Mouse (Mus musculus): ENCODE results near the gene 2010300C02Rik. TPM values are rescaled to one million over a fixed set of nuclear protein-coding genes. Genes with fewer than 3 reads are reported as not detected.

The 2010300C02Rik gene
- polyA plus RNA-seq, 1 experiment from 2014 or later = 3.9 TPM

DNA sequence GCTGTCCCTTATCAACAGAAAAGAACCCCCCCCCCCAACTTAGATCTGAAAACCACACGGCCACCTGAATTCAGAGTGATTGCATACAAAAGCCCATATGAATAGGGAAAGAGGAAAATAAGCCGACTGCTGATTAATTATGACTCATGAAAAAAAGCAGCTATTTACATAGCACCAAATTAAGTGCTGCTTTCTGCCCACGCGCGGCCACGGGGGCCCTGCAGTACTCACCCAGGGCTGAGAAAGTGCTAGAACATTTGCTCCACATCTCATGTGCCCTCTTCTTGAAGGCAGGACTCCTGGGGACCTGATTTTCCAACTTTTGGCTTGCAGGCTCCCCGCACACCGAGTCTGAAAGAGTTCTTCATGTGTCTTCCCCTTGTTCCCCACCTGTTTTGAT lies 10.1 kb downstream of the 2010300C02Rik start:
- Histone ChIP-seq H3K36me3 (no peaks in the 10 kb centered on the region), H3K4me2 (no peak overlapping the region), H3K27ac (no peak overlapping the region), H3K4me3 (no peak overlapping the region), H3K9ac (no peak overlapping the region), H3K4me1 (no peaks in the 10 kb centered on the region), H3K9me3 (no peaks in the 10 kb centered on the region), H3K27me3 (no peaks in the 10 kb centered on the region)
- WGBS = 76% methylated on average over 8 of the region's 8 CpGs
- no peak for ATAC-seq (ENCODE audit: insufficient number of reproducible peaks, low FRiP score, low TSS enrichment, low read depth)

GRCm38 (mm10) chr1:37708270-37708955 lies 11.5 kb downstream of the 2010300C02Rik start:
- Histone ChIP-seq H3K27me3 (no peaks in the 10 kb centered on the region), H3K4me3 (no peak overlapping the region), H3K27ac (no peak overlapping the region), H3K9ac (no peak overlapping the region), H3K9me3 (no peaks in the 10 kb centered on the region), H3K4me2 (no peak overlapping the region), H3K4me1 (no peaks in the 10 kb centered on the region), H3K36me3 (no peaks in the 10 kb centered on the region)
- ATAC-seq (ENCODE audit: insufficient number of reproducible peaks, low FRiP score, low TSS enrichment, low read depth) = no peak
- WGBS = 94% methylated on average over 6 of the region's 6 CpGs

- Histone ChIP-seq H3K9me3 (no peaks in the 10 kb centered on the region), H3K4me2 (no peak overlapping the region), H3K27me3 (no peaks in the 10 kb centered on the region), H3K9ac (no peak overlapping the region), H3K27ac (no peak overlapping the region), H3K36me3 (no peaks in the 10 kb centered on the region), H3K4me3 (no peak overlapping the region), H3K4me1 (no peaks in the 10 kb centered on the region)
- 51% methylated on average over 4 of the region's 4 CpGs for WGBS
- no peak for ATAC-seq (ENCODE audit: insufficient number of reproducible peaks, low FRiP score, low TSS enrichment, low read depth)
These were observed 17.6 kb downstream of the 2010300C02Rik start for GRCm38 (mm10) chr1:37702326-37702725.

- no peak overlapping the region for H3K4me3 ChIP-seq
- peaks cover 5% of the 10 kb centered on the region for H3K4me1 ChIP-seq
- H3K9me3 ChIP-seq = no peaks in the 10 kb centered on the region
- 64% methylated on average over 5 of the region's 5 CpGs for WGBS
- H3K9ac ChIP-seq = no peak overlapping the region
- no peak for ATAC-seq (ENCODE audit: insufficient number of reproducible peaks, low FRiP score, low TSS enrichment, low read depth)
- no peaks in the 10 kb centered on the region for H3K36me3 ChIP-seq
- no peak overlapping the region for H3K27ac ChIP-seq
- no peaks in the 10 kb centered on the region for H3K27me3 ChIP-seq
- H3K4me2 ChIP-seq = no peak overlapping the region
These were observed 20.9 kb downstream of the 2010300C02Rik start for GRCm38 (mm10) chr1:37698852-37699439.

DNA sequence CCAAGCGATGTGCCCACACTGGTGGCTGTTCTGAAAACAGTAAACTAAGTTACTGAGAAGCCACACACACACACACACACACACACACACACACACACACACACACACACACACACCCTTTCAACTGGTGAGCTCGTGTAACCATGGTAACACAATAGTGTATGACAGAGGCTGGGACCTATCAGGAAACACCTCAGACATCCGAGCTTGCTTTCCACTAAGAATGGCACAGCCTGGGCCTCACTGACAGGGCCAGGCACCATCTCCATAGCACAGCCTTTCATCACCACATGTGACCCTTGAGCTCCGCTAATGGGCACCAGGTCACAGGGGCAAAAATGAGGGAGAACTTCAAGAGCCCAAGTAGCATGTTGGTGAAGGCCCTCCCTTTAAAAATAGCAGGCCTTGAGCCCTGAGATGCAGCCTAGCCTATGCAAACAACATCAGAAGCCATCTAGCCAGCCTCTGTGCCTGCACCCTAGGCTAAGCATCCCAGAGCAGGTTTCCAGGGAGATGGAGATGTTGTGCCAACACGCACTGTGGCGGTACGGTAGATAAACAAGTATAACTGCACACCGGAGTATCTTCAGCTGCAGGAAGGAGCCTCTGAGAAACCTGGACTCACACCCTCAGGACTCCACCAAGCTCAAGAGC lies 21.6 kb downstream of the 2010300C02Rik start:
- H3K9ac ChIP-seq = no peak overlapping the region
- no peak for ATAC-seq (ENCODE audit: insufficient number of reproducible peaks, low FRiP score, low TSS enrichment, low read depth)
- H3K27me3 ChIP-seq = no peaks in the 10 kb centered on the region
- H3K27ac ChIP-seq = no peak overlapping the region
- H3K9me3 ChIP-seq = no peaks in the 10 kb centered on the region
- no peaks in the 10 kb centered on the region for H3K36me3 ChIP-seq
- no peak overlapping the region for H3K4me3 ChIP-seq
- H3K4me2 ChIP-seq = no peak overlapping the region
- 58% methylated on average over 8 of the region's 8 CpGs for WGBS
- H3K4me1 ChIP-seq = peaks cover 5% of the 10 kb centered on the region

DNA sequence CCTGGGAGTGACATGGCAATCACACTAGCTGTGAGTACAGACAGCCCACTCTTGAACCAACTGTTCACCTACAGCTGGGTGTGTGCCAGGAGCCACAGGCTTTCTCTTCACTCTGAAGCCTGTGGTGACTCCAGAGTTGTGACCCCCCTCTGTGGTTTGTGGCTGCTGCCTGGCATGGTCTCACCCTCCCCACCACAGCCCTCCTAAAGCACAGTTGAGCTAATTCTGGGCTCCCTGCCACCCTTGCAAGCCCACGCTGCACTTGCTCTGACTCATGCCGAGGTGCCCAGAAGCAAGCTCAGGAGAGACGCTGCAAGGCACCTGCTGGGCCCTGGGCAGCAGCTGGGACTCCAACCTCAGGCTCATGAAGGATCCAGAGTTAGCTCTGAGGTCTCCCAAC lies 23.0 kb downstream of the 2010300C02Rik start:
- Histone ChIP-seq H3K27ac (no peak overlapping the region), H3K9me3 (no peaks in the 10 kb centered on the region), H3K4me3 (no peak overlapping the region), H3K9ac (no peak overlapping the region), H3K36me3 (no peaks in the 10 kb centered on the region), H3K27me3 (no peaks in the 10 kb centered on the region), H3K4me1 (peaks cover 5% of the 10 kb centered on the region), H3K4me2 (no peak overlapping the region)
- 66% methylated on average over 3 of the region's 3 CpGs for WGBS
- ATAC-seq (ENCODE audit: insufficient number of reproducible peaks, low FRiP score, low TSS enrichment, low read depth) = 0 out of 2 replicates have a peak, but pooled peaks have one; percentile 42

- no peak overlapping the region for H3K4me2 ChIP-seq
- H3K27me3 ChIP-seq = no peaks in the 10 kb centered on the region
- ATAC-seq (ENCODE audit: insufficient number of reproducible peaks, low FRiP score, low TSS enrichment, low read depth) = no peak
- H3K9ac ChIP-seq = no peak overlapping the region
- H3K9me3 ChIP-seq = no peaks in the 10 kb centered on the region
- no peak overlapping the region for H3K4me3 ChIP-seq
- WGBS = 82% methylated on average over 9 of the region's 9 CpGs
- peaks cover 5% of the 10 kb centered on the region for H3K4me1 ChIP-seq
- H3K36me3 ChIP-seq = no peaks in the 10 kb centered on the region
- no peak overlapping the region for H3K27ac ChIP-seq
These were observed 24.2 kb downstream of the 2010300C02Rik start for GRCm38 (mm10) chr1:37695732-37696131.

- WGBS = 31% methylated on average over 8 of the region's 8 CpGs
- H3K9ac ChIP-seq = no peak overlapping the region
- H3K4me3 ChIP-seq = no peak overlapping the region
- no peaks in the 10 kb centered on the region for H3K9me3 ChIP-seq
- H3K36me3 ChIP-seq = no peaks in the 10 kb centered on the region
- H3K4me2 ChIP-seq = no peak overlapping the region
- no peaks in the 10 kb centered on the region for H3K27me3 ChIP-seq
- no peak overlapping the region for H3K27ac ChIP-seq
- no peak for ATAC-seq (ENCODE audit: insufficient number of reproducible peaks, low FRiP score, low TSS enrichment, low read depth)
- peaks cover 8% of the 10 kb centered on the region for H3K4me1 ChIP-seq
These were observed 25.5 kb downstream of the 2010300C02Rik start for GRCm38 (mm10) chr1:37694417-37694816.

- peaks cover 19% of the 10 kb centered on the region for H3K4me1 ChIP-seq
- no peaks in the 10 kb centered on the region for H3K36me3 ChIP-seq
- H3K9ac ChIP-seq = no peak overlapping the region
- no peak overlapping the region for H3K4me2 ChIP-seq
- H3K27me3 ChIP-seq = no peaks in the 10 kb centered on the region
- 44% methylated on average over 8 of the region's 8 CpGs for WGBS
- H3K27ac ChIP-seq = no peak overlapping the region
- H3K9me3 ChIP-seq = no peaks in the 10 kb centered on the region
- ATAC-seq (ENCODE audit: insufficient number of reproducible peaks, low FRiP score, low TSS enrichment, low read depth) = no peak
- no peak overlapping the region for H3K4me3 ChIP-seq
These were observed 28.7 kb downstream of the 2010300C02Rik start for GRCm38 (mm10) chr1:37691179-37691578.

GRCm38 (mm10) chr1:37690665-37691064 lies 29.2 kb downstream of the 2010300C02Rik start:
- no peak overlapping the region for H3K4me3 ChIP-seq
- no peak overlapping the region for H3K9ac ChIP-seq
- 80% methylated on average over 5 of the region's 5 CpGs for WGBS
- H3K4me2 ChIP-seq = no peak overlapping the region
- no peaks in the 10 kb centered on the region for H3K27me3 ChIP-seq
- ATAC-seq (ENCODE audit: insufficient number of reproducible peaks, low FRiP score, low TSS enrichment, low read depth) = no peak
- no peaks in the 10 kb centered on the region for H3K9me3 ChIP-seq
- no peaks in the 10 kb centered on the region for H3K36me3 ChIP-seq
- H3K27ac ChIP-seq = no peak overlapping the region
- peaks cover 19% of the 10 kb centered on the region for H3K4me1 ChIP-seq

DNA sequence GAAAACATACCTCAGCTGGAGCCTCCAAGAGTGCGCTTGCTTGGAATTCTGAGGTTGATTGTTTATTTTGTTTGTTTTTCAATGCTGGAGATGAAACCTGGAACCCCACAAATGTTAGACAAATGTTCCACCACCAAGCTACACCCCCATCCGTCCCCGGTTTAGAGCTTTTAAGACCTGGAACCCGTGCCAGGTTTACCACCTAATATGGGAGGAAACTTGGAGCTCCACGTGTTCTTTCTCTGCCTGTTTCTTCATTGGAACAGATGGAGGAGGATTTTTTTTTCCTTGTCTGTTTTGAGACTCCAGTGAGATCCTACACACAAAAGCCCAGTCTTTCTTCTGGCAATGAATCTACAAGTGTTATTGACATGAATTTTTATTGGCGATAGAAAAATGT lies 30.2 kb downstream of the 2010300C02Rik start:
- Histone ChIP-seq H3K9ac (no peak overlapping the region), H3K4me1 (peaks cover 19% of the 10 kb centered on the region), H3K9me3 (no peaks in the 10 kb centered on the region), H3K27me3 (no peaks in the 10 kb centered on the region), H3K36me3 (no peaks in the 10 kb centered on the region), H3K4me2 (no peak overlapping the region), H3K4me3 (no peak overlapping the region), H3K27ac (no peak overlapping the region)
- no peak for ATAC-seq (ENCODE audit: insufficient number of reproducible peaks, low FRiP score, low TSS enrichment, low read depth)
- WGBS = 48% methylated on average over 6 of the region's 6 CpGs

- no peaks in the 10 kb centered on the region for H3K27me3 ChIP-seq
- ATAC-seq (ENCODE audit: insufficient number of reproducible peaks, low FRiP score, low TSS enrichment, low read depth) = no peak
- no peaks in the 10 kb centered on the region for H3K9me3 ChIP-seq
- peaks cover 19% of the 10 kb centered on the region for H3K4me1 ChIP-seq
- no peak overlapping the region for H3K9ac ChIP-seq
- no peak overlapping the region for H3K27ac ChIP-seq
- no peak overlapping the region for H3K4me3 ChIP-seq
- no peak overlapping the region for H3K4me2 ChIP-seq
- no peaks in the 10 kb centered on the region for H3K36me3 ChIP-seq
- 58% methylated on average over 8 of the region's 8 CpGs for whole genome bisulfite sequencing
These were observed 31.5 kb downstream of the 2010300C02Rik start for GRCm38 (mm10) chr1:37688351-37688750.
